Mouse (Mus musculus) liver, postnatal 0 days (tissue): ENCODE results near the gene Zbtb20.

Experiments used
- CTCF ChIP-seq: sonication (generic); IDR thresholded peaks from 2 replicates; pipeline ENCODE4 v1.5.1; 2016; ENCODE audit warnings: antibody characterized with exemption, low read depth
- EP300 ChIP-seq: IDR thresholded peaks from 2 replicates; pipeline ENCODE4 v1.6.1; 2016; ENCODE audit warnings: antibody characterized with exemption, low read depth, mild to moderate bottlenecking

- TF ChIP-seq CTCF (no peak), EP300 (no peak)
These were observed 761.6 kb downstream of the Zbtb20 start for GRCm38 (mm10) chr16:43637241-43637640.
